Mouse (Mus musculus) lung, adult 2 months (tissue): Measurements from ENCODE around the gene Ncoa3. TPM values are rescaled to one million over a fixed set of nuclear protein-coding genes. Genes with fewer than 3 reads are reported as not detected.

Experiments
- DNase-seq: peaks from one replicate; pipeline ENCODE4 v3.0.0; 2022
- H3K4me1 ChIP-seq: fragments of 200-500 bp; 2 replicates; pipeline ENCODE4 v1.6.1; 2011; ENCODE audit warnings: low read length; ENCODE audit not compliant: control insufficient read depth, insufficient read depth
- H3K4me3 ChIP-seq: fragments of 200-500 bp; replicated peaks from 2 replicates; pipeline ENCODE3; 2011; ENCODE audit warnings: low read depth, mild to moderate bottlenecking, control low read depth, low read length; ENCODE audit errors: extremely low read depth
- CTCF ChIP-seq: fragments of 200-500 bp; IDR thresholded peaks from 2 replicates; pipeline ENCODE4 v1.5.1; 2011; ENCODE audit warnings: mild to moderate bottlenecking, low read length, control low read depth; ENCODE audit not compliant: insufficient read depth
- POLR2A ChIP-seq: fragments of 200-500 bp; IDR thresholded peaks from 2 replicates; pipeline ENCODE4 v1.6.1; 2011; ENCODE audit warnings: low read depth, mild to moderate bottlenecking, control low read depth, low read length, borderline replicate concordance; ENCODE audit errors: extremely low read depth
- WGBS: fragments of 180-500 bp; shearing (Covaris S2); methylation state at CpG from one replicate; pipeline ENCODE4 v1.1.7; 2018; 5-methylcytosine and 5-hydroxymethylcytosine counted together
- polyA plus RNA-seq: library from polyadenylated mRNA; depleted of rRNA; stranded (reverse); fragments of >200 nt; gene quantifications from 2 replicates; pipeline ENCODE4 v1.2.3, GENCODE M21; 2012

Gene Ncoa3
- polyA plus RNA-seq, 1 experiment: 35.3 TPM

GRCm38 (mm10) chr2:166062431-166062830 is 70.0 kb downstream of the Ncoa3 start:
- TF ChIP-seq CTCF (no peak), POLR2A (no peak)

GRCm38 (mm10) chr2:166066434-166066833 is 74.0 kb downstream of the Ncoa3 start:
- H3K4me3 ChIP-seq: no peak overlapping the region
- no peaks in the 10 kb centered on the region for H3K4me1 ChIP-seq
- no peak for DNase-seq
- TF ChIP-seq POLR2A (no peak), CTCF (no peak)
- 83% methylated on average over 4 of the region's 4 CpGs for WGBS

More at GRCm38 (mm10) chr2:166062431-166062830, 70.0 kb downstream of the Ncoa3 start:
- WGBS: 80% methylated on average over 8 of the region's 8 CpGs
- no peaks in the 10 kb centered on the region for H3K4me1 ChIP-seq
- no peak for DNase-seq
- no peak overlapping the region for H3K4me3 ChIP-seq

GRCm38 (mm10) chr2:166068261-166068660 is 75.8 kb downstream of the Ncoa3 start:
- no peaks in the 10 kb centered on the region for H3K4me1 ChIP-seq
- DNase-seq: no peak
- no peak overlapping the region for H3K4me3 ChIP-seq
- no peak for TF ChIP-seq POLR2A
- no peak for TF ChIP-seq CTCF
- 84% methylated on average over 9 of the region's 9 CpGs for WGBS

GRCm38 (mm10) chr2:166069164-166069563 is 76.7 kb downstream of the Ncoa3 start:
- DNase-seq: no peak
- Histone ChIP-seq H3K4me3 (no peak overlapping the region), H3K4me1 (no peaks in the 10 kb centered on the region)
- TF ChIP-seq CTCF (no peak), POLR2A (no peak)
- WGBS: 81% methylated on average over 5 of the region's 5 CpGs

GRCm38 (mm10) chr2:166069738-166070137 is 77.3 kb downstream of the Ncoa3 start:
- Histone ChIP-seq H3K4me1 (no peaks in the 10 kb centered on the region), H3K4me3 (no peak overlapping the region)
- TF ChIP-seq POLR2A (no peak), CTCF (no peak)
- WGBS: 92% methylated on average over 7 of the region's 7 CpGs
- no peak for DNase-seq

GRCm38 (mm10) chr2:166071481-166071880 is 79.0 kb downstream of the Ncoa3 start:
- Histone ChIP-seq H3K4me1 (no peaks in the 10 kb centered on the region), H3K4me3 (no peak overlapping the region)
- DNase-seq: no peak
- TF ChIP-seq CTCF (no peak), POLR2A (no peak)
- WGBS: 89% methylated on average over 5 of the region's 5 CpGs

- DNase-seq: no peak
- Histone ChIP-seq H3K4me1 (no peaks in the 10 kb centered on the region), H3K4me3 (no peak overlapping the region)
- WGBS: 76% methylated on average over 9 of the region's 9 CpGs
- TF ChIP-seq CTCF (no peak), POLR2A (no peak)
Measured at GRCm38 (mm10) chr2:166071889-166072288, 79.5 kb downstream of the Ncoa3 start.

- WGBS: 60% methylated on average over 10 of the region's 10 CpGs
Measured at GRCm38 (mm10) chr2:166073082-166073481, 80.6 kb downstream of the Ncoa3 start.

GRCm38 (mm10) chr2:166074322-166074721 is 81.9 kb downstream of the Ncoa3 start:
- TF ChIP-seq POLR2A: no peak
- TF ChIP-seq CTCF: no peak
- H3K4me1 ChIP-seq: no peaks in the 10 kb centered on the region
- no peak for DNase-seq
- no peak overlapping the region for H3K4me3 ChIP-seq
- 56% methylated on average over 6 of the region's 6 CpGs for WGBS

More at GRCm38 (mm10) chr2:166073082-166073481, 80.6 kb downstream of the Ncoa3 start:
- TF ChIP-seq POLR2A (no peak), CTCF (no peak)
- Histone ChIP-seq H3K4me3 (no peak overlapping the region), H3K4me1 (no peaks in the 10 kb centered on the region)
- no peak for DNase-seq

GRCm38 (mm10) chr2:166077371-166077770 is 84.9 kb downstream of the Ncoa3 start:
- TF ChIP-seq CTCF (no peak), POLR2A (no peak)
- WGBS: 86% methylated on average over 9 of the region's 9 CpGs
- Histone ChIP-seq H3K4me3 (no peak overlapping the region), H3K4me1 (no peaks in the 10 kb centered on the region)
- no peak for DNase-seq

GRCm38 (mm10) chr2:166079231-166079630 is 86.8 kb downstream of the Ncoa3 start:
- DNase-seq: no peak
- TF ChIP-seq POLR2A: no peak
- TF ChIP-seq CTCF: no peak
- Histone ChIP-seq H3K4me1 (no peaks in the 10 kb centered on the region; the same call in 1 of the 2 replicates), H3K4me3 (no peak overlapping the region)
- 83% methylated on average over 14 of the region's 14 CpGs for WGBS
